Mouse (Mus musculus): ENCODE data around the gene Atxn10. TPM values are rescaled to one million over a fixed set of nuclear protein-coding genes. Genes with fewer than 3 reads are reported as not detected.

Gene Atxn10
- total and polyA plus RNA-seq, 2 experiments from 2014 or later, result 271 to 519 TPM

DNA sequence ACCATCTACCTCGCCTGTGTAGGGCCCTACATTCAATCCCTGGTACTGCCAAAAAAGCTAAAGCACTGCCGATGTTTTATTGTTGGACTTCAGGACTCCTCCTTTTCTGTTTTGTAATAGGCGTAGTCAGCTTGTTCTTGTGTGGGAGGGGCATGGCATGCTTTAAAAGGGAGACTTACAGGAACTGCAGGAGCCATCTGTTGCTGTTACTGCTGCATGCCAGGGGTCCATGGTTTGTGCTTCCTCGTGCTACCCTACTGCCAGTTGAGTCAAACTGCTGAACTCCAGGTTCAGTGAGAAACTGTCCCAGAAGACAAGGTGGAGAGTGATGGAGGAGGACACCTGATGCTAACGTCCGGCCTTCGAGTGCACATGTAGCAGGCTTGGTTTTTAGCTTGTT lies 65.9 kb downstream of the Atxn10 start:
- DNase-seq (ENCODE audit: low spot score) (no peak), ATAC-seq (ENCODE audit: low FRiP score) (no peak)
- Histone ChIP-seq H3K27ac (ENCODE audit: low read depth, low read length) (no peak overlapping the region), H3K4me2 (ENCODE audit: low read depth, low read length, poor library complexity, severe bottlenecking) (no peak overlapping the region), H3K27me3 (ENCODE audit: insufficient read depth, low read length) (no peaks in the 10 kb centered on the region), H3K9ac (replicated peaks; ENCODE audit: low read length, poor library complexity, severe bottlenecking) (no peak overlapping the region), H3K9me3 (ENCODE audit: low read length) (no peaks in the 10 kb centered on the region), H3K4me1 (ENCODE audit: insufficient read depth, low read length) (0 out of 2 replicates have a peak, but pooled peaks cover 2% of the 10 kb centered on the region), H3K4me3 (ENCODE audit: low read depth, low read length) (no peak overlapping the region), H3K36me3 (ENCODE audit: insufficient read depth, low read length) (0 out of 2 replicates have a peak, but pooled peaks cover 6% of the 10 kb centered on the region)
- WGBS, result 65% methylated on average over 7 of the region's 7 CpGs
- TF ChIP-seq CTCF (IDR thresholded peaks at IDR 0.05), result no peak

GRCm38 (mm10) chr15:85403256-85403731 lies 67.2 kb downstream of the Atxn10 start:
- 34% methylated on average over 4 of the region's 4 CpGs for WGBS
- DNase-seq (ENCODE audit: low spot score), result peak; percentile 97
- peak; percentile 44; the same call in 1 of the 2 replicates for ATAC-seq (ENCODE audit: low FRiP score)
- Histone ChIP-seq H3K9me3 (ENCODE audit: low read length) (no peaks in the 10 kb centered on the region), H3K4me3 (ENCODE audit: low read depth, low read length) (no peak overlapping the region), H3K36me3 (ENCODE audit: insufficient read depth, low read length) (0 out of 2 replicates have a peak, but pooled peaks cover 6% of the 10 kb centered on the region), H3K9ac (replicated peaks; ENCODE audit: low read length, poor library complexity, severe bottlenecking) (no peak overlapping the region), H3K27ac (ENCODE audit: low read depth, low read length) (0 out of 2 replicates have a peak overlapping the region, but pooled peaks have one; percentile 55), H3K4me1 (ENCODE audit: insufficient read depth, low read length) (0 out of 2 replicates have a peak, but pooled peaks cover 2% of the 10 kb centered on the region), H3K4me2 (ENCODE audit: low read depth, low read length, poor library complexity, severe bottlenecking) (no peak overlapping the region), H3K27me3 (ENCODE audit: insufficient read depth, low read length) (no peaks in the 10 kb centered on the region)
- TF ChIP-seq CTCF (IDR thresholded peaks at IDR 0.05), result peak; percentile 57

DNA sequence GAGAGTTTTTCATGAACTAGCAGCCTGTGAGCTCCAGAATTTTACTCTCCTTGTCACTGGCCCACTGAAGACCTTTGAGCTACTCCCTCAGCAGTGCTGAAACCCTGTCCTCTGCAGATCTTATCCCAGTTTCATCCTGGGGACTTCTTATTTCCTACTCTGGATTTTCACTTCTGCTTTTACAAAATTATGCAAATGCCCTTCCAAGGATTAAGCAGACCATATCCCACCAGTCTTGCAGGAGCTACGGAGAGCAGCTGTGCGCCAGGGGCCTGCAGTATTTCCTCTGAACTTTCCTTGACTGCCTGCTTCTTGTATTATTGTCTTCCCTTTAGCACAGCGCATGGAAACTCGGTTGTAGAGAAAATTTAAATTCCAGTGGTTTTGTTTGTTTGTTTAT lies 68.7 kb downstream of the Atxn10 start:
- 48% methylated on average over 4 of the region's 4 CpGs for WGBS
- DNase-seq (ENCODE audit: low spot score) (no peak), ATAC-seq (ENCODE audit: low FRiP score) (no peak)
- Histone ChIP-seq H3K4me2 (ENCODE audit: low read depth, low read length, poor library complexity, severe bottlenecking) (no peak overlapping the region), H3K9ac (replicated peaks; ENCODE audit: low read length, poor library complexity, severe bottlenecking) (no peak overlapping the region), H3K27me3 (ENCODE audit: insufficient read depth, low read length) (no peaks in the 10 kb centered on the region), H3K27ac (ENCODE audit: low read depth, low read length) (no peak overlapping the region), H3K36me3 (ENCODE audit: insufficient read depth, low read length) (0 out of 2 replicates have a peak, but pooled peaks cover 6% of the 10 kb centered on the region), H3K4me1 (ENCODE audit: insufficient read depth, low read length) (0 out of 2 replicates have a peak, but pooled peaks cover 2% of the 10 kb centered on the region), H3K4me3 (ENCODE audit: low read depth, low read length) (no peak overlapping the region), H3K9me3 (ENCODE audit: low read length) (no peaks in the 10 kb centered on the region)
- no peak for TF ChIP-seq CTCF (IDR thresholded peaks at IDR 0.05)

DNA sequence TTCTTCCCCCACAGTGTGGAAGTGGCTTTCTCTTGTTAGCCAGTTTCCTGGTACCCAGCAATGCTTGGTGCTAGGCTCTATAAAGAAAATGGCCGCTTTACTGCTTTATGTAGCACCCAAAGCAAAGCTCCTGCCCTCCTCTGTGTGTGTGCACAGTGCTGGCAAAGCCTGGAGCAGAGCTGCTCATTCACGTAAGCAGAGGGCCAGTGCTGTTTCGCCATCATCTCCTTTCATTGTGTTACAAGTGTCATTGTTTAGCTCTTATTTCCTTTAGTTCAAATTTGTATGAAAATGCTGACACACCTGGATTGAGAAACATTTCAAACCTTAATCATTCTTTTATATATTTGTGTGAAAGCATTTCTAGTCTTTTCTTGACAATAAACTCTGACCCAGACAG lies 69.5 kb downstream of the Atxn10 start:
- Histone ChIP-seq H3K27me3 (ENCODE audit: insufficient read depth, low read length) (no peaks in the 10 kb centered on the region), H3K4me2 (ENCODE audit: low read depth, low read length, poor library complexity, severe bottlenecking) (no peak overlapping the region), H3K4me1 (ENCODE audit: insufficient read depth, low read length) (0 out of 2 replicates have a peak, but pooled peaks cover 2% of the 10 kb centered on the region), H3K36me3 (ENCODE audit: insufficient read depth, low read length) (0 out of 2 replicates have a peak, but pooled peaks cover under 1% of the 10 kb centered on the region), H3K4me3 (ENCODE audit: low read depth, low read length) (no peak overlapping the region), H3K27ac (ENCODE audit: low read depth, low read length) (no peak overlapping the region), H3K9me3 (ENCODE audit: low read length) (no peaks in the 10 kb centered on the region), H3K9ac (replicated peaks; ENCODE audit: low read length, poor library complexity, severe bottlenecking) (no peak overlapping the region)
- ATAC-seq (ENCODE audit: low FRiP score) (no peak), DNase-seq (ENCODE audit: low spot score) (no peak)
- no peak for TF ChIP-seq CTCF (IDR thresholded peaks at IDR 0.05)
- WGBS, result 81% methylated on average over 3 of the region's 3 CpGs

- no peak for TF ChIP-seq CTCF (IDR thresholded peaks at IDR 0.05)
- DNase-seq (ENCODE audit: low spot score) (no peak), ATAC-seq (ENCODE audit: low FRiP score) (no peak)
Measured at GRCm38 (mm10) chr15:85406846-85407245, 70.8 kb downstream of the Atxn10 start.

DNA sequence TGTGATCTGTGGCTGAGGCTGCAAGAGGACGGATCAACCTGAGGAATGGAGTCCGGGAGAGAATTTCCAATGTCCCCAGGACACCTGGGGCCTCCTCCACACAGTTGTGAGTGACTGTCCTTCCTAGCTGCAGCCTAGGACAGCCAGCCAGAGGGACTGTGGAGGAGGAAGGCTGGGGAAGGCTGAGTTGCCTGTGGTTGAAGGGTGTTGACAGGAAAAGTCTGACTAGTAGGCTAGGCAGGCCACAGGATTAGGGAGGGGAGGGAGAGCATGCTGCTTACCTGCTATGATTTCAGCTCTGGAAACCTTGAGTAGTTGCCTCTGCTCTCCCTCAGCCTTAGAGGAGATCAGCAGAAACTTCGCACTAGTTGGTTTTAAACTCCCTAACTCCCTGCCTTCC lies 71.3 kb downstream of the Atxn10 start:
- Histone ChIP-seq H3K4me1 (ENCODE audit: insufficient read depth, low read length) (0 out of 2 replicates have a peak, but pooled peaks cover 2% of the 10 kb centered on the region), H3K36me3 (ENCODE audit: insufficient read depth, low read length) (no peaks in the 10 kb centered on the region), H3K9me3 (ENCODE audit: low read length) (no peaks in the 10 kb centered on the region), H3K4me3 (ENCODE audit: low read depth, low read length) (no peak overlapping the region), H3K27ac (ENCODE audit: low read depth, low read length) (no peak overlapping the region), H3K9ac (replicated peaks; ENCODE audit: low read length, poor library complexity, severe bottlenecking) (no peak overlapping the region), H3K4me2 (ENCODE audit: low read depth, low read length, poor library complexity, severe bottlenecking) (no peak overlapping the region), H3K27me3 (ENCODE audit: insufficient read depth, low read length) (no peaks in the 10 kb centered on the region)
- no peak for ATAC-seq (ENCODE audit: low FRiP score)
- WGBS, result 87% methylated on average over 3 of the region's 3 CpGs
- DNase-seq (ENCODE audit: low spot score), result no peak
- TF ChIP-seq CTCF (IDR thresholded peaks at IDR 0.05), result no peak

More at GRCm38 (mm10) chr15:85406846-85407245, 70.8 kb downstream of the Atxn10 start:
- Histone ChIP-seq H3K36me3 (ENCODE audit: insufficient read depth, low read length) (no peaks in the 10 kb centered on the region), H3K27me3 (ENCODE audit: insufficient read depth, low read length) (no peaks in the 10 kb centered on the region), H3K9ac (replicated peaks; ENCODE audit: low read length, poor library complexity, severe bottlenecking) (no peak overlapping the region), H3K9me3 (ENCODE audit: low read length) (no peaks in the 10 kb centered on the region), H3K4me2 (ENCODE audit: low read depth, low read length, poor library complexity, severe bottlenecking) (no peak overlapping the region), H3K4me1 (ENCODE audit: insufficient read depth, low read length) (0 out of 2 replicates have a peak, but pooled peaks cover 2% of the 10 kb centered on the region), H3K27ac (ENCODE audit: low read depth, low read length) (no peak overlapping the region), H3K4me3 (ENCODE audit: low read depth, low read length) (no peak overlapping the region)
- WGBS, result 81% methylated on average over 1 of the region's 1 CpGs
